Mouse (Mus musculus): ENCODE results near the gene Aldh3b1.
"Not testable (repeated sequence)": the region's sequence is repeated elsewhere in the genome, so short reads cannot be mapped to it uniquely, and the experiment has no call there.

Gene Aldh3b1

DNA sequence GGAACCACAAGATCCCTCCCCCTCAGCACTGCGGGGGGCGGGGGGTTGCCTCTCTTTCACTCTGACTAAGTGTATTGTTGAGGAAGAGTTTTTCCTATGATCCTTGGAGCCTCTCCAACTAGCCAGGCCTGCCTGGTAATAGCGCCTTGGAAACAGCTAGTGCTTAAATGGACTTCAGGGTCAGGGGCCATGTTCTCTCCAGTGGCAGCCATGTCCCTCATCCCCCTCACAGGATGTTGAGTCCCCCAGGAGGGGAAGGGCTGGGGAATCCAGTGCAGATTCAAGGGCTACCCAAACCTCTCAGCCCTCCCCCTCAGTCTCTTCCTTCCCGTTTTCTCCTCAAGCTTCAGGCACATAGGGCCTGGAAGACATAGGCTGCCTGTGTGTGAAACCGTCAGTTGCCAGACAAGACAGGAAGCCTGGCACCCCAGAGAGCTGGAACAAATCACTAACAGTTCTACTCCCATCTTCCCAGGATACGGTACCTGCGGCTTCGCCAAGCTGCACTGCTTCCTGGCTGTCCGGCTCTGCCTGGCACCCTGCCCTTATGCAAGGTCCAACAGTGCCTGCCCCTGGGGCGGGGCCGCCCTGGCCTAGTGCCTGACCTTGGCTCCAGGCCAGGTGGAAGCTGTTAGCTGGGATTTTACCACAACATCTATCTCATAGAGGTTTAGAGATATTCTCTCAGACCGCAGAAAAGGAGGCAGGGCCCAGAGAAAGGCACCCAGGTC is at the start of gene Aldh3b1:
TSS of gene Aldh3b1 (minus strand) at position 598 of the 731 bp plus-strand sequence.
- in situ Hi-C loops (cut with MseI, MboI) = no loop called here

DNA sequence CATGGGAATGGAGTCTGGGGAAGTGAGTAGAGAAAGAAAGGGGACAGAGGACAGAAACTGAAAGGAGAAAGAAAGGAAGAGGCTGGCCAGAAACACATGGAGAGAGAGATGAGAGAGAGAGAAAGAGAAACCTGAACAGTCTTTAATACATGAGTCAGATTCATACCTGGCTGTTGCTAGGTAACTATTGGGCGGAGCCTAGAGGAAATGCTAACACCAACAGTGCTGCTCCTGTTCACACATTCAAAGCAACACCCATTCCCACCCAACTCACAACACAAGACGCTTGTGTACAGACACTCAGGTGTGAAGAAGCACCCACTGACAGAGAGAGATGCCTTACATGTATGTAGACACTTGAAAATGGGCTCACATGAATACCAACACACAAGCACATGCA is 46.3 kb upstream of the Aldh3b1 start:
- in situ Hi-C loops (cut with MseI, MboI) = no loop called here

DNA sequence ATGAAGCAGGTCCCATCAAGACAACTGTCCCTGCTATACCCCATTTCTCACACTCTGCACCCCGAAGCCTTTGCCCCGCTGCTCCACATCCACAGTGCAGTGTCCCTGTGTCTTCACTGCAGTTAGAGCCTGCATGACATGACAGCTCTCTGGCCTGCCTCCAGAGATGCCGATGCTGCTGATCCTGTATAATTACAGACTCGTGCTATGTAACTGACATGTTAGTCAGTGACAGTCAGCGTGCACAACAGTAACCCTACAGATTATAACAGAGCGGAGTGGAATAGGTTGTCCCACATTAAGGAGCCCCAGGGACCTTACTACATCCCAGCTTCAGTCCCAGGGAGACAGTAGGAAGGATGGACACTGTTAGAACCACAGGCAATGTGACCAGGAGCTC is 45.0 kb upstream of the Aldh3b1 start:
- in situ Hi-C loops (cut with MseI, MboI) = not testable (repeated sequence)

DNA sequence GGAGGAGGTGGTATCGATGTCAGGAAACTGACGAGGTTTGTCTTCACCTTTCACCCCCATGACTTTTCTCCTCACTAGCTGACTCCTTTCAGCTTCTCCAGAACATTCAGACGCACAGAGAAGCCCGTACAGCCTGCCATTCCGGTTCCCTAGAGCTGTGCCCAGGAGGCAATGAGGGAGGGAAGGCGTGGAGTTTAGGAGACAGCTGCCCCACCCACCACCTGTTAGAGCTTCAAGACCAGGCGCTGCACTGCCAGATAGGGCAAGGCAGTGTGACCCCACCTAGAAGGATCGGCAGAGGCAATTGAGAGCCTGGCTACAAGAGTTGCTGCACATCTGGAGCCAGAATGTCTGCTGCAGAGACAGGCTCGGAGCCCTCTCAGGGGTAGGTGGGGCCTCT is 42.6 kb upstream of the Aldh3b1 start, which contains the start of gene Aldh3b2:
TSS of gene Aldh3b2 (plus strand) at position 100 of the 400 bp plus-strand sequence.
- in situ Hi-C loops (cut with MseI, MboI) = no loop called here

DNA sequence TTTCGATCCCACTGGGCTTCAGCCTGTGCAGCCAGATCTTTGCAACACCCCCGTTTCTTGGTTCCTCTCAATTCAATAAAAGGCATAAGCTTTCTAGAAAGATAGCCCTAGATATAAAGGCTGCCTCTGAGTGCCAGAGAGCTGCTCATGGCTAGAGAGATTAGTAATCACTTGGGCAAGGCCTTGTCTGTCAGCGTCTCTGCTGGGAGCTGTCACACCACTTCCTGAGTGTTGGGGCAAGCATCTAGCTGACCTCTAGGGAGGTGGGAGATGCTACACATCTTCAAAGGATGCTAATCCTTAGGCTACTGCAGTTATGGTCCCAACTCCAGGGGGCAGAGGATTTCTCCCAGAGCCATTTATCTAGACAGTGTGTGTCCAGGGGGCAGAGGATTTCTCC is 37.6 kb upstream of the Aldh3b1 start:
- in situ Hi-C loops (cut with MseI, MboI) = no loop called here

DNA sequence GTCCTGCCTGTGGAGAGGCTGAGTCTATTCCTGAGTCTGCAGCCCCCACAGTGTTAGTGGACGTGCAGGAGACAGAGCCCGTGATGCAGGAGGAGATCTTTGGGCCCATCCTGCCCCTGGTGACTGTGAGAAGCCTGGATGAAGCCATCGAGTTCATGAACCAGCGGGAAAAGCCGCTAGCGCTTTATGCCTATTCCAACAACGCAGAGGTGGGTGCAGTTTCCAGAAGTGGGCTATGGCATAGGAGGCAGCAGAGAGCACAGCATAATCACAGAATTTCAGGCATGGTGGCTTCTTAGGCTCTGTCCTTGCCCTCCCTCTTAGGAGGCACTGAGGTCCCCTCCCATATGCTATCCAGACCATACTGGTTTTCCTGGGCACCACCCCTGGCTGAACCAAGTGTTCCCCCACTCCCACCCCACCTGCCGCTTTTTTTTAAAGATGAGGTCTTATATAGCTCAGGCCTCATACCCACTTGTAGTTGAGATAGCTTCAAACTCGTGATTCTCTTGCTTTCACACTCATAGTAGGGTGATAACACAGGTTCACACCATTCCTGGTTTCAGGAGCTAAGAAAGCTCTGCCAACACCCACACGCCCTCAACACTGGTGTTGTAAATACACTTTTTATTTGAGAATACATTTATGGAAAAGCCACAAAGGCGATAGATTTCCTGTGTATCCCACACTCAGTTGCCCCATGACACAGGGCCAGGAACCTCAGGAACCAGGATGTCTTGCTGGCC is 36.9 kb upstream of the Aldh3b1 start:
- in situ Hi-C loops (cut with MseI, MboI) = no loop called here

DNA sequence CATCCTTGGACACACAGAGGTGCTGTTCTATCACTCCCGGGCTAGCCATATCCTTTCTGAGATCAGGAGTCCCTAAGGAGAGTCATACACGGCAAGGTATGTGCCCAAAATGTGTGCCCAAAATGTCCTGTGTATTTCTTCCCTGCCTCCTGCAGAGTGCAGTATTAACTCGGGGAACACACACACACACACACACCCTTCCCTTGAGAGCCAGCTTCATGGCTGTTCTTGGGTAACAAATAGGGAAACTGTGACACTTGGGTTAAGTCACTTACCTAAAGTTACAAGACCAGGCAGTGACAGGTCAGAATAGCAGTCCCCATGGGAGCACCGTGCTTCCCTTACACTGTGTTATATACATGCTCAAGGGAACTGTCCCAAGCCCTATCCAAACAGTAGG is 34.4 kb upstream of the Aldh3b1 start:
- in situ Hi-C loops (cut with MseI, MboI) = no loop called here

DNA sequence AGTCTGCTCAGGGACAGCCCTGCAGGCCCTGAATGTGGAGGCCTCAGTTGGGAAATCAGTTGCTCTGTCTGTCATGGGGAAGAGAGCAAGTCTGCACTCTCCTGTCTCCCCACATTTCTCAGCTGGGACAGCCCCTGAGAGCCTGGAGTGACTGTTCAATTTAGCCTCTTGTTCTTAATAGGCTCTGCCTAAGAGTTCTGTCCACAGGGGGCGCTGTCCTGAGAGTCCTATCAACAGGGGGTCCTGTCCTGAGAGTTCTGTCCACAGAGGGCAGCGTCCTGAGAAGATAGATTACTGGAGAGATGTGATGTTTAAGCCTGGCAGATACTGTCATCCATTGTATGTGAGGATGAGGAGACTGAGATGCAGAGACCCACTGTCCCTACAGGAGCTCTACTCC is 32.9 kb upstream of the Aldh3b1 start:
- in situ Hi-C loops (cut with MseI, MboI) = no loop called here

DNA sequence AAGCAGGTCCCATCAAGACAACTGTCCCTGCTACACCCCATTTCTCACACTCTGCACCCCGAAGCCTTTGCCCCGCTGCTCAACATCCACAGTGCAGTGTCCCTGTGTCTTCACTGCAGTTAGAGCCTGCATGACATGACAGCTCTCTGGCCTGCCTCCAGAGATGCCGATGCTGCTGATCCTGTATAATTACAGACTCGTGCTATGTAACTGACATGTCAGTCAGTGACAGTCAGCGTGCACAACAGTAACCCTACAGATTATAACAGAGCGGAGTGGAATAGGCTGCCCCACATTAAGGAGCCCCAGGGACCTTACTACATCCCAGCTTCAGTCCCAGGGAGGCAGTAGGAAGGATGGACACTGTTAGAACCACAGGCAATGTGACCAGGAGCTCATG is 32.2 kb upstream of the Aldh3b1 start:
- in situ Hi-C loops (cut with MseI, MboI) = not testable (repeated sequence)

DNA sequence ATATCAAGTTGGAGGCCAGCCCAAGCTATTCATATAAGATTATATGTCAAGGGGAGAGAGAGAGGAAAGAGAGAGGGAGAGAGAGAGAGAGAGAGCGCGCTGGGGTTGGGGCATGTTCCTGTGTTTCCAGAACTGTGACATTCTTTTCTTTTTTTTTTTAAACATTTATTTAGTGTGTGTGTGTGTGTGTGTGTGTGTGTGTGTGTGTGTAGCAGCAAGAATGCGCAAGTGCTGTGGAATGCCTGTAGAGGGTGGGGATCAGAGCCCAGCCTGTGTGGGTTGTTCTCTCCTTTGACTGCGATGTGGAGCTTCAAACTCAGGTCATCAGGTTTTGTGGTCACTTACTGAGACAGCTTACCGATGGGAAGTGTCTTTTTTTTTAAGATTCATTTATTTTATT is 30.6 kb upstream of the Aldh3b1 start:
- in situ Hi-C loops (cut with MseI, MboI) = no loop called here

DNA sequence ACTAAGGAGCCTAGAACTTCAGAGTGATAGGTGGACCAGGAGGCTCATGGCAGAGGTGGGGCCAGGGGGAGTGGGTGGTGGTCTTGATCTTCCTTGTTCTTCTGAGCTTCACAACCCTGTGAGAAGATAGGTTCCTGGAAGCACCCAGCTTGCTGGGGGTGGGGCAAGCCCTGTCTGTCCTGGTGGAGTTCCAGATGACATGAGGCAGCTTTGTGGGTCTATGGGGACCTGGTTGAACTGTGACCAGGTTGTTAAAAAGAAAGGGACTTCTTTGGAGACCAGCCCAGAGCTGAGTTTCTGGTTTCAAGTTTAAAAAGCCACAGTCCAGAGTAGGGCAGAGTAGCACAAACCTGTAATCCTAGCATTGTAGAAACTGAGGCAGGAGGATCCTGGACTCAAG is 29.4 kb upstream of the Aldh3b1 start:
- in situ Hi-C loops (cut with MseI, MboI) = no loop called here

DNA sequence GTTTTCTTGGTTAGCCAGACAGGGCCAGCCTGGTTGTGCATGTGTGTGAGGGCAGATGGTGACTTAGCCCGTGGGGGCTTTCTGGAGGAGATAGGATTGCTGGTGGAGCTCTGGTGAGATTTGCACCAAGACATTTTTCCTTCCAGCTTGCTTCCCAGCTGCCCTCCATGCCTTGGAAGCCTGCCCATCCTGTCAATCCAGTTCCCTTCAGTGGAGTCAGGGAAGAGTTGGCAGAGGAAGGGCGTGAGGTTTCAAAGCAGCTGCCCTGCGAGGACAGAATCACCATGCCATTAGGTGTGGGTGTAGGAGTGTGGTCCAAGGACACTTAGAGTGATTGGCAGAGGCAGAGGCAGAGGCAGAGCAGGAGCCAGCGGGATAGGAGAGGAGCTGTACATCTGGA is 28.9 kb upstream of the Aldh3b1 start, which contains the start of gene Aldh3b3:
TSS of gene Aldh3b3 (plus strand) at position 176 of the 400 bp plus-strand sequence.
- in situ Hi-C loops (cut with MseI, MboI) = no loop called here

DNA sequence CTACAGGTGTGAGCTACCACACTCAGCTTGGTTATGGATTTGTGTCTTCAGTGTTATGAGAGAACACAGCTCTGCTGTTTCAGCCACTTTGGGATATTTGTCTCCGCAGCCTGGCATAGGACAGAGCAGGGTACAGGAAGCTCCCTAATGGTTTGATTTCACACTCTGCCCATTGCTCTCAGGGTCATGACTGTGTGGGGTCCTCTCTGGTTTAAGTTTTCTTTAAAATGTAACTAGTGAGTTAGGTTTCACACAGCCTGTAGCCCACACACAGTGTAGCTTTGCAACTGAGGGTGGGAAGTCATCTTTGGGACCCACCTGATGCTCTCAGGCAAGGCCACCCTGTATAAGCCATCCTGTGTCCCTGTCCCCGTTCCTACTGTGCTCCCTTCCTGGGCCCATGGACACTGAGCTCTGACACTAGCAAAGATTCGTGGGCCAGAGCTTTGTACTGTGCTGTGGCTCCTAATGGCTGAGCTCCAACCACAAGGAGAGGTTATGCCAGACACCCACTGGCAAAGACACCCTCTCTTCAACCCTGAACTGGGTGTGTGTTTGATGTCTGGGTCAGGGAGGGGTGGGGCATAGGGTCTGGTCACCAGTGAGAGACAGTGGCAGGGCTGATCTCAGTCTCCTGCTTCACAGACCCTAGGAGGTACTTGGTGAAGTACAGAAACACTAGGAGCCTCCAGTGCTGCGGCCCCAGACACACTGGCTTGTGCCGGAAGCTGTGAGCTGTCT is 27.9 kb upstream of the Aldh3b1 start:
- in situ Hi-C loops (cut with MseI, MboI) = not testable (repeated sequence)

DNA sequence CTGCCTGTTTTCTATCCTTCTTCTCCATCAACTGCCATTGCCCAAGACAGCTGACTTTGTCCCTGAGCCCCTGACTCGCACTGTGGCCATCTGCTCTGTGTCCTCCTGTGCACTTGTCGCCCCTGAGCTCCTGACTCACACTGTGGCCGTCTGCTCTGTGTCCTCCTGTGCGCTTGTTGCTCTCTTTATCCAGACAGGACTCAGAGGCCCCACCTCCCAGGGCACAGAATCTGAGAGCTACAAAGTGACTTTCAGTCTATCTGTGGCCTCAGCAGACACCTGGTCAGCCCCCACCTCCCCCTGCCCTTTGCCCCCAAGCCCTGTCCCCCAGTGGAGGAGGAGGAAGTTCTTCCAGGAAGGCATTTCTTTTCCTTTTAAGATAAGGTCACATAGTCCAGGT is 26.2 kb upstream of the Aldh3b1 start:
- in situ Hi-C loops (cut with MseI, MboI) = no loop called here

DNA sequence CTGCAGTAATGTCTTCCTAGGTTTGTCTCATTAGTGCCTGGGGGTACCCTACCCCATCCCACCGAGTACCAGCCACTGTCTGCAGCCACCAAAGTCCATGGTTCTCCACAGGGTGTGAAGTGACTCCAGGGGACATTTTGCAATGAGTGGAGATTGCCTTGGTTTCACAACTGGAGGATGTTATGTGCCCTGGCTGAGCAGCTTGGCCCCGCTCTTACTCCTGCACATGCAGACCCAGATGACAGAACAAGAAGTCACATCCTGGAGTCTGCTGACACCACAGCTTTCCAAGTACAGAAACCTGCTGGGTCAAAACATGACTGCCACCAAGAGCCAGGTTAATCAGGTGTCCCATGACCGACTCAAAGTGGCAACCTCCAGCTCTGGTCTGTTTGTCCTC is 25.4 kb upstream of the Aldh3b1 start:
- in situ Hi-C loops (cut with MseI, MboI) = no loop called here

DNA sequence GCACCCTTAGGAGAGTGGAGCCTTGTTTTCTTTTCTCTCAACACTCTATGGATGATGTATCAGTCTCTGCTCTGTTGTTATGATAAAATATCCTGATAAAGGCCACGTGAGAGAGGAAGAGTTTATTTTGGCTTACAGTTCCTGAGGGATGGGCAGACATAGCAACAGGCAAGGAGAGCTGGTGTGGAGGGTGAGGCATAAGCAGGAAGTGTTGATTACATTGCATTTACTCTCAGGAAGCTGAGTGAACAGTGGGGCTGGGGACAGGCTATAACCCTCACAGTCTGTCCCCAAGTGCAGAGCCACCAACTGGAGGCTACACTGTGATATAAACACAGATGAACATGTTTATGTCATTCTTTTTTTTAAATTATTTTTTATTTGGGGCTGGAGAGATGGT is 22.5 kb upstream of the Aldh3b1 start:
- in situ Hi-C loops (cut with MseI, MboI) = no loop called here

DNA sequence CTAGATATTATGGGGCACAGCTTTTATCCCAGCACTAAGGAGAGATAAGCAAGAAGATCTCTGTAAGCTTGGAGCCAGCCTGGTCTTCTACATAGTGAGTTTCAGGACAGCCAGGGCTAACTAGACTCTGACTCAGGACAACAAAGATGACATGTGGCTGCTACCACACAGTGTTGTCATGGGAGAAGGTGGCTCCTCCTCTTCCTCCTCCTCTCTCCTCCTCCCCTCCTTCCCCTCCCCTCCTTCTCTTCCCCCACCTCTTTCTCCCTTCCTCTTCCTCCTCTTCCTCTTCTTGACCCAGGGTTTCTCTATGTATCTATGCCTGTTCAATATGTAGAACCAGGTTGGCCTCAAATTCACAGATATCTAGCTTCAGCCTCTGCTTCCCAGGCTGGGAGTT is 21.9 kb upstream of the Aldh3b1 start:
- in situ Hi-C loops (cut with MseI, MboI) = no loop called here

DNA sequence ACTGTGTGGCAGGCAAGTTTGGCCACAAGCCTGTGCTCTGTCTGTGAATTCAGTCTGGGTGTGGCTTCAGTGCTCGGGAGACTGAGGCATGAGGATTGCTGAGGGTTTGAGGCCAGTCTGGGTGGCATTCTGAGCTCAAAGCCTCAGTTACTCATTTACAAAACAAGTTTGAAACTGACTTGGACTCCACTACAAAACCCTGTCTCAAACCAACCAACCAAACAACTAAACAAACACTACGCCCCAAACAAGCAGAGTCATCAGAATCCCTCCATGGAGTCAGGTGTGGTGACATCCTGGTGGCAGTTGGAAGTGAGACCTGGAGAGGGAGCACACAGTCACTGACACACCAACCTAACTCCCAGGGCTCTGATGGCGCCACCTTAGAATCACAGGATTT is 20.7 kb upstream of the Aldh3b1 start:
- in situ Hi-C loops (cut with MseI, MboI) = no loop called here

DNA sequence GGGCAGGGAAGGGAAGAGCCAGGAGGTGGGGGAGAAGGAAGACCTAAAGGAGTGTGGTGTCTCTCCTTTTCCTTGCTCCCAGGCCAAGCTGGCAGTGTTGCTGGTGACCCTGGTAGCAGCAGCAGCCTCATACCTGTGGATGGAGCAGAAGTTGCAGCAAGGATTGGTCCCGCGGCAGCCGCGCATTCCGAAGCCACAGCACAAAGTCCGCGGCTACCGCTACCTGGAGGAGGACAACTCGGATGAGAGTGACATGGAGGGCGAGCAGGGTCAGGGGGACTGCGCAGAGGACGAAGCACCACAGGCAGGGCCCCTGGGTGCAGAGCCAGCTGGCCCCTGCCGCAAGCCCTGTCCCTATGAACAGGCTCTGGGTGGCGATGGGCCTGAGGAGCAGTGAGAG is 18.9 kb upstream of the Aldh3b1 start:
- in situ Hi-C loops (cut with MseI, MboI) = loop anchor here in 1 of 2 experiments (5.0 kb wide), 1 partner anchor 44 kb away; the partner anchor contains the start of gene Tbx10

DNA sequence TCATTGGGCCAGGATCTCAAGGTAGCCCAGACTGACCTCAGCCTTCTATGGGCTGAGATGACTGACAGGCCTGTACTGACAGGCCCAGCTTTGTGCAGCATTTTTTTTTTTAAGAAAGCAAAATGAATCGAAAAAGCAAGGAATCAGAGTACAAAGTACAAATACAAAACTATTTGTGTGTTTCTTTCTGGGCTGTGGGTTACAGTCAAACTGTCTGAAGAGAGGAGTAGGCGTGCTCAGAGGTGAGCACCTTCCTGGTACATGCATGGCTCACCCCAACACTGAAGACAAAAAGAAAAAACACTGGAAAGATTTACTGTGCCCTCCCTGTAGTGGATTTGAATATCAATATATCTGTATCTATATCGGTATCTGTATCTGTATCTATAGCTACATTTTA is 18.2 kb upstream of the Aldh3b1 start:
- in situ Hi-C loops (cut with MseI, MboI) = loop anchor here in 1 of 2 experiments (5.0 kb wide), 1 partner anchor 44 kb away; the partner anchor contains the start of gene Tbx10

DNA sequence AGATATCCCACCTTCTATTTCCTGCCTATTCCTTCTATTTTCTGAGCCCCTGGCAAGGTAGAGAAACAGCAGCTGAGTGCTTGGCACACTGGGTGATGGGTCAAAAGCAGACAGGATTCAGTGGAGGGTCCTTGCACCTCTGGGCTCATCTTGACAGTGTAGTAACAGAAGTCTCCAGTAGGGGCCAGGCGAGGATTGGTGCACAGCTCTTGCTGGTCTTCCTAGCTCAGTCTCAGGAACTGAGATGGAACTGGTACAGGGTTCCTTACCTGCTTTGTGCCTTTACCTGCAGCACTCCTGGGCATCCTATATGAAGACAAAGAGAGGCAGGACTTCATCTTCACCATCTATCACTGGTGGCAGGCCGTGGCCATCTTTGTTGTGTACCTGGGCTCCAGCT is 17.1 kb upstream of the Aldh3b1 start:
- in situ Hi-C loops (cut with MseI, MboI) = loop anchor here in 1 of 2 experiments (5.0 kb wide), 1 partner anchor 46 kb away; the partner anchor contains the start of gene Tbx10

Data from mouse trophoblast stem cell (cell line).